Mouse (Mus musculus) retina, adult 2 months (tissue): ENCODE data around the gene Rlbp1.
A peak's percentile ranks its signal among the peaks of the same experiment; 100 is the strongest.

Experiments
- DNase-seq: peaks from one replicate; pipeline ENCODE4 v3.0.0-alpha.2; 2012; ENCODE audit warnings: low read depth, low spot score

The Rlbp1 gene

DNA sequence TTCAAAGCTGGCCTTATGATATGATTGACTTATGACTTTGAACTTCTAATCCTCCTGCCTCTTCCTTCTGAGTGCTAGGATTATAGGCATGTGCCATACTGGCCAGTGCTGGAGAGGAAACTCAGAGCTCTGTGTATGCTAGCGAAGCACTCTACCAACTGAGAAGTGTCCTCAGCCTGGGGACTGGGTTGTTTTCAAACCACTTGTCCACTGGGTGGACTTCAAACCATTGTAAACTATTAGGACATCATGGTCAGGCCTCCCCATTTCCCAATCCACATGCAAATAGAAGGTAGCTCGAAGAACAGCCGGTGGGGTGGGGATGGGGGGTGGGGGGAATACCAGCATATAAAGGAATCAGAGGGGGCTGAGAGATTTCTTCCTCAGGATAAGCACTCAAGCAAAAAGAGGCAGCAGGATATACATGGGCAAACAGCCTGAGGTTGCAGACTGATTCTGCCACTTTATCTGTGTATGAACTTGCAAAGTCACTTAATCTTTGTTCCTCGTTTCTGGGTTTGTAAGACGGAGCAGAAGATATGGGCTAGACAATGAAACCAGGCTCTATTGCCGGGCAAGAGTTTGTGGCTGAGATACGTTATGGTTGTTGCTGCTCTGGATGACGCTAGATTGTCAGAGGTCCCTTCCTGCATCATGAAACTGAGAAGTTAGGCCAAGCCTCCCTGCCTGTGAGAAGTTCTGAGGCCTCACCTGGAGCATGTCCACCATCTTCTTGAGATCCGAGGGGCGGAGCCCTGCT is 10.2 kb downstream of the Rlbp1 start:
- no peak for DNase-seq

DNA sequence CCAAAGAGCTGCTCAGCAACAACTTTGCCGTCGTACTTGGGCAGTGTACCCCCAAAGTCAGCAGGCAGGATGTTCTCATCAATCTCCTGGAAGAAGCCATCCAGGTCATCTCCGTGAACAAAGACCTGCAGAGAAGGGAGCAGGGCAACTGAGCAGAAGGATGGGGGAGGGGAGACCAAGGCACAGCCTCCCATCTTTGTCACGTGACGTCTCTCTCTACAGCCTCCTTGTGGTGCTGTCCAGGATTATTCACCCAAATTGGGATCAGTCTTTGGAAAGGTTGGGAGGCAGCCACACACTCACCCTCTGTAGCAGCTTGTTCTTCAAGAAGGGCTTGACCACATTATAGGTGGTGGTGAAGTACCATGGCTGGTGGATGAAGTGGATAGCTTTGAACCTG is 11.3 kb downstream of the Rlbp1 start:
- DNase-seq = no peak

DNA sequence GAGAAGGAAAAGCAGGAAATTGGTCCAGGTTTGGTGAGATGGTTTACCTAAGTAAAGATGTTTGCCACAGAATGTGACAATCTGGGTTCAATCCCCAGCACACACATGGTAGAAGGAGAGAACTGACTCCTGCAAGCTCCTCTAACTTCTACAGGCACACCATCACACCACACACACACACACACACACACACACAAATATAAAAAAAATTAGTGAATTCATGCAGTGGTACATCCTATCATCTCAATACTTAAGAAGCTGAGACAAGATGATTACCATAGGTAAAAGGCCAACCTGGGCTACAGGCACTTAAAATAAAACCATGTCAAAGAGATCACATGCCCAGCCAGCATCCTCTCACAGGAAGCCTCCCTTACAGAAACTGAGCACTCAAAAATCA is 12.8 kb downstream of the Rlbp1 start:
- no peak for DNase-seq

DNA sequence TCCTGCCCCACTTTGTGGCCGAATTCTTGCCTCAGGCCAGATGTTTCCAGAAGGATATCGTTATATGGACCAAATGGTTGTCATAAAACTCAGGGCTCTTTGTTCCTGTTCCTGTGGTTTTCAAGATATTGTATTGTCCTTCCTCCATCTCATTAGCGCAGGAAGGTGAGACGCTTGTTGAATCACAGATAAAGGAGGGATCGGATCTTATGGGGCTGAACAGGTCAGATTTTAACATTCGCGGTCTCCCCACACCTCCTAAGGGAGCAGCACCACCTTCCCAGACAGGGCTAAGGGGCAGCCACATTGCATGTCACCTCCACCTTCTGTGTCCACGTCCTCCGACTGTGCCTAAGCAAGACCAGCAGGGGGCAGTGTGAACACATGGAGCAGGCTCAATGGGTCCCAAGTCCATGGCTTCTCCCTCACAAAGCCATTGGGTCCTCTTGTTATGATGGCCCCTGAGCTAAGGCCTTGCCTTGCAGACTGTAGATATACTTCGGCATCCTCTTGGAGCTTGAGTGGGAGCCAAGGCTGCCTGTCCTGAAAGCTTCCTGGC is 15.4 kb downstream of the Rlbp1 start:
- DNase-seq = peak; percentile 52

DNA sequence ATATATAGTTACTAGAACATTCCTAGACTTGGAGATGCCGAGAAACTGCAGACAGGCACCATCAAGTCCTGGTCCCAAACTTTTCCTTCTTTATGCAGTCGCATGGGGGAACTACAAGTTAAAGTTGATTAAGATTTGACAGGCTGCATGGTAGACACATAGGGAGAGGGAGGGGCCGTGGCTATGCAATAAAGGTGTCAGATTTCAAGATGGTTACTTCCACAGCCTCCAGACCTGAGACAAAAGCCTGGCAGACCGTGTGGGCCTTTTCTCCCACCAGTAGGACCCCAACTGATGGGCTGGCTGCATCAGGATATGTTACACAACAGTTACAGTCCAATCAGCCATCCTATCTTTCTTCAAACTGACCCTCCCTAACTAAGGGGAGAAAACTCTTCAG is 17.4 kb downstream of the Rlbp1 start:
- no peak for DNase-seq

DNA sequence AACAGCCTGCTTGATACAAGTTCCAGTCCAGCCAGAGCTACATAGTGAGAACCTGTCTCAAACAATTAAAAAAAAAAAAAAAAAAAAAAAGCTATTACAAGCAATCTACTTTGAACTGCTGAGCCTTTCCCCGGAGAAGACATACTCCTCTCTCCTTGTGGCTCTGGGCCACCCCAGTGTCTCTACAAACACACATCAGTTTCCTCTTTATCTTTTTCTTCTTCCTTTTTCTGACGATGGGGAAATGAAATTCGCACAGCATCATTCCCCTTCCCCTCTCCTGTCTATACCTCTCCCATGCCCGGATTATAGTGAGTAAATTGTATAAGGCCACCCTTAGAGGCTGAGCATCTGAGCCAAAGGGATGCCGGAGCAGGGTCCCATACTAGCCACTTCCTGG is 18.2 kb downstream of the Rlbp1 start:
- DNase-seq = no peak

DNA sequence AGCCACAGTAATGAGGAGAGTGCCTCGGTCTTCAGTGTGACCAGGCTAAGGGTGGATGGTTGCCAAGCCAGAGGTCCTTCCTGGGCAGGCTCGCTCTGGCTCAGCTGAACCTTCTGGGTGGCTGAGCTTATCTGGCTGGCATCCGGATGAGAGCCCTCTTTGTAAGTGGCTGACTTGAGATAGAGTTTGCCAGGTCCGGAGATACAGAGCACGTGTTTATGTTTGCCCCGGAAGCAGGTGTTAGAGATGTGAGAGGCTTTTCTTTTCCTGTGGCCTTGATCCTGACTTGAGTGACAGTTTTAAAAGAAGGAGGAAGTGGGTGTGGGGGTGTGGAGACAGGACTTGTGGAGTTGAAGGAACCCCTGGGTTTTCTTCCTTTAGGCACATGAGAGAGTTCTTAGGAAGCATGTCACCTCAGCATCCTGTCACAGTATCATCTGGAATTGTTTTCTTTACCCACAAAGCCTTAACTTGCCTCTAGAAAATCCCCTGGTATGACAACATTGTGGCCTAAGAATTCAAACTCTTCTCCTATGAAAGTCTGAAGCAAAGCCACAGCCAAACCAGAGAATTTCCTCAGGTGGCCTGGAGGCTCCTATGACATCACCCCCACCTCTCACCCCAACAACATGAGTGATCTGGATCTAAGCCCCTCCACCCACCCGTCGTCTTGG is 23.3 kb downstream of the Rlbp1 start:
- DNase-seq = no peak

DNA sequence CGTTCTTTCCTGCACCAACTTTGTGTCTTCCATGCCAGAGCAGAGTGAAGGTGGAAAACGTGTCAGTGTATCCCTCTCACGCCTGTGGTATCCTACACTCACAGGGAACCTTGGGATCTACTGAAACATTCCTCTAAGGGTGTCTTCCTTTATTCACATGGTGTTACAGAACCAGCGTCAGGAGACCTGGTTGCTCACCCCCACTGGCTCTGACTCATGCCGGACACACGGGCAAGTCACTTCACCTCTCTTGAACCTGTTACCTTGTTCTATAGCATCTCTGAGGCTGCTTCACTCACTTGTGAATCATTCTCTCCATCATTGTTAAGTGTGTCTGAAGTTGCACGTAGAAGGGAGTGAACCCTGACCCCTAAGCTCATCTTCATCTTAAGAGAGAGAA is 24.0 kb downstream of the Rlbp1 start:
- no peak for DNase-seq

DNA sequence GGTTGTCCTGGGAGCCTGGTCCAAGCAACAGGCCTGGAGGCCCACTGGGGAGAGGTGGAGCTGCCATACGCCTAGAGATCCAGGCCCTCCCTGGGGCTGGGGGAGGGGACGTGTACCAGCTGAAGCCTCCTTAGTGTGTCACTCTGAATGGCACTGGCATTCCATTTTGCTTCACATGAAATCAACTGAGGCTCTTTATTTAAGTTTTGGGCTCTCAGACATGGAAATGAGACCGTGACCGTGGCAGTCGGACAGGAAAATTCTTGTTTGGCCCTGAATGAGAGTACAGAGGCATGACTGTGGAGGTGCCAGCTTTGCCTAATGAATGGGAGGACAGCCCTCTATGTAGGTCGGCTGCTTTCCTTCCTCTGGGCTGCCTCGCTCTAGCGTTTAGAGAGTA is 24.6 kb downstream of the Rlbp1 start:
- no peak for DNase-seq

DNA sequence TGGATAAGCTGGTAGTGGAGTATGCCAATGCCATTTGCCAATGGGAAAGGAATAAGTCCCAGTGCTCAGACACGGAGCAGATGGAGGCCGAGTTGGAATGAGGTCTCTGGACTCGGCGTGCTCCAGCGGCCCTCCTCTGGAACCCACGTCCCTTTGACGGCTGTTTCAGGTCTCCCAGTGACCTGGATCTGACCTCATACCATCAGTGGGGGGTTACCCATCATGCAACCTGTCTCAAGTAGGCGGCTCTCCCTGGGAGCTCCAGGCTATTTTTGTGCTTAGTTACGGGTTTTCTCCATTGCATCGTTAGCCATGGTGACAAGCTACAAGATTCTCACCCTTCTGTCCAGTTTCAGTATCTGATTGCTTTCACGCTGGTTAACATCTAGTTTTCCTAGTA is 26.8 kb downstream of the Rlbp1 start:
- no peak for DNase-seq

DNA sequence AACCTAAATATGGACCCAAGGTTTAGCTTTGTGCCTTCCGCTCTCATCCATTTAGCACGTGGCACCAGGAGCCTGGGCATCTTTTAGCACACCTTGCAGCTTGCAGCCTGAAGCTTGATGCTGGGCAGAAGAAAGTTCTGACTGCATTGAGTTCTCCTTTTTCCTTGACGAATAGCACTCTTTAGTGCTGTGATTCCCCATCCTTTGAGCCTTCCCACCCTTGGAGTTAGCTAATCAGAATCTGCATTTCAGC is 27.7 kb downstream of the Rlbp1 start:
- no peak for DNase-seq

DNA sequence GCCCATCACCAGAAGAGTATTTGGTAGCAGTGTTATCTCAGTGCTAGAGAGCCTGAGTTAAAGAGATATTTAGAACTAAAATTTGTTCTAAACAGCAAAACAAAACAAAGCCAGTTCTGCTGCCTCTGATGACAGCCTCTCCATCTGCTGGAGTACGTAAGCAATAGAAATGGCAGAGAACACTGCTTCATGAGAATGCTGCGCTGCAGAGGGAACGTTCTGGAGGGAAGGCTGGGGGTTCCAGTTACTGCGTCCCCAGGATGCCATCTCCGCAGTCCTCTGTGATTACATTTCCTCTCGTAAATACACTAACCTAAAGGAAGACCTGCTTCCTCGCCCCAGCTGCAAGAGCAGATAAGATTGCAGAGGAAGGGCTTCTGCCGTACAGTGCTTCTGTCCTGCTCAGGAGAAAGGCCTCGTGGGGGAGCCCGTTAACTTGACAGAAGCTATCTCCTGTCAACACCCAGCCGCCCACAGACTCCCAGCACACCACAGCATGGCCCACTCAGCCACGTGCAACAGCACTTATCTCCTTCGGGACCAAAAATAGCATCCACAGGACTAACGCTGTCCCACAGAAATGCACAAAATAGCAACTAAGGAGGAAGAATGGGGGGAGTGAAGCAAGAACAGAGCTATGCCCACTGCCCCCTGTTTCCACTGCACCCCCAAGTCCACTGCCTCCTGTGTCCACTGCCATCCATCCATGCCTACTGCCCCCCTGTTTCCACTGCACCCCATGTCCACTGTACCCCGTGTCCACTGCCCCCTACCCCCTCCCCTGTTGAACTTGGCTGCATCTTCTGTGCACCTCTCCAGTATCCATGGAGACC is 28.3 kb downstream of the Rlbp1 start:
- DNase-seq = no peak

DNA sequence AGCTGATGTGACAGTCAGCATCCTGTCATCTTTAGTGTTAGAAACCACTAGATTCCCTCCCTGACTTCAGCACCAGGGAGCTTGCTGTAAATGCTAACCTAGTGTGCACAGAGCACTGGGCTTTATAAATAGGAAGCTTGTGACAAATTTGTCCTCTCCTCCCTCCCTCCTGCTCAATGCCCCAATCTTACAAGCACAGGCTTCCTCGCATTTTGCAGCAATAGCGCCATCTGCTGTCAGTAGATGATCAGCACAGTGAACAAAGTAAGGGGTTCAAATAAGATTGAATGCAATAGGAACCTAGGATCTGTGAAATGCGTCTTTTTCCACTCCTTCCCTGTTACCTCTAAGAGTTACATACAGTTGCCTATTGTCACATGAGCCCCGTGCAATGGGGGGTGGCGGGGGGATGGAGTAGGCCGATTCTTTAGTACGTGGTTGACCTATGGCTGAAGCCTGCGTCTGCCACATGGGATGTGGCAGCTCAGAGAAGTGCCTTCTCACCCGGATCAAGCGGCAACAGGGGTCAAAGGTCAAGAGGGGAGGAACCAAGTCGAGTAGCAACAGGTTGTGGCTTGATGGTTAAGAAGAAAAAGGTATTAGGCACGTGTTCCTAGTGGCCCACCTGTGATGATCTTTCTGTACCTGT is 37.0 kb downstream of the Rlbp1 start:
- DNase-seq = peak; percentile 53

DNA sequence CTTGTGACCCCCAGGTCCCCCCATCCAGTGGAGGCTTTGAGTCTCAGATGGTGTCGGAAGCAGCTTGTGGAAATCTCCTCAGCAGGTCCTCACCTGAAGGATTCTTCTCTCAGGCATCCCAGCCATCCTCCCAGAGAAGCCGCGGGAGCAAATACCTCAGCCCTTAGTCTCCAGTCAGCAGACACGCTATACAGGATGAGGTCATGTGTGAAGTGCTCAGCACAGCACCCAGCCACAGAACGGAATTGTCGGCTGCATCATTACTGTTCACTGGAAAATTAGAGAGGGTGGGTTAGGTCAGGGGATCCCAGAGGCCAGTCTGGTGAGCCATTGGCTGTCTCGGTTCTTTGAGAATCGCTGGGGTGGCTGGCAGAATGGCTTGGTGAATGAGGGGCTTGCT is 38.0 kb downstream of the Rlbp1 start:
- DNase-seq = no peak

DNA sequence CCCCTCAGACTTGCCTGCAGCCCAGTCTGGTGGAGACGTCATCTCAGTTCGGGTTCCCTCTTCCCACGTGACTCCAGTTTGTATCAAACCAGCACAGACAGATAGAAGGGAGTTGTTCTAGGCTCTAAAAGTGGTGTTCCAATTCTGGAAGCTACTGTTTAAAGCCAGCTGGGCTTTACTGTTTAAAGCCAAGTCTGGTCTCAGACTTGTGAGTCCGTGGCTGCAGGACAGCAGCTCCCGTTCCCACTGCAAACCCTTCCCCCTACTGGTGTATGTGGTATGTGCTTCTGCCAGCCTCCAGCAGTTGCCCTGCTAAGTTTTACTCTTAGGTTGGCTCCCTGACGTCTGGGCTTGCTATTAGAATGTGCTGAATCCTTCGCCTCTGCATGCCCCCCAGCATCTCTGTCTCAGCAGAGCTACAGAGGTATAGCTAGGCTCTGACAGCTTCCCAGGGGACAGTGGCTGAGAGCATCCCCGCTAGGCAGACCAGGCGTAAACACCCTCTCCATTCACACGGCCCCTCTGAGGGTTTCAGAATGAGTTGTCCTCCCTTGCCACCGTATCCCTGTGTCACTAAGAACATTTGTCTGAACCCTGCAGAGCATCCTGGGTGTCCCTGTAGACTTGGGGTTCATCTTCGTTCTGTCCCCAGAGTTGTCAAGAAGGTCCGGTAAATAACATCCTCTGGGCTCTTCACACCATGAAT is 39.6 kb downstream of the Rlbp1 start:
- DNase-seq = no peak

DNA sequence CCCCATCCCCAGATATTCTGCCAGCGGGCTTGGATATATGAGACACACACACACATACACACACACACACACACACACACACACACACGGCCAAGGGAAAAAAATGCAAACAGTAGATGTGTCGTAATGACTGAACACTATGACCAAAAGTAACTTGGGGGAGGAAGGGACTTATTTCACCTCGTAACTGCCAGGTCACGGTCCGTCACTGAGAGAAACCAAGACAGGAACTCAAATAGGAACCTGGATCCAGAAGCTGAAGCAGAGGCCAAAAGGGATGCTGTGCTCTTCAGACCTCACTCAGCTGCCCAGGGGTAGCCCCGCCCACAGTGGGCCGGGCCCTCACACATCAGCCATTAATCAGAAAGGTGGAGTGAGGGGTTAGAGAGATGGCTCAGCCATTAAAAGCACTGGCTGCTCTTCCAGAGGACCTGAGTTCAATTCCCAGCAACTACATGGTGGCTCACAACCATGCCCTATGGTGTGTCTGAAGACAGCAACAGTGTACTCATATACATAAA is 40.2 kb downstream of the Rlbp1 start:
- no peak for DNase-seq

DNA sequence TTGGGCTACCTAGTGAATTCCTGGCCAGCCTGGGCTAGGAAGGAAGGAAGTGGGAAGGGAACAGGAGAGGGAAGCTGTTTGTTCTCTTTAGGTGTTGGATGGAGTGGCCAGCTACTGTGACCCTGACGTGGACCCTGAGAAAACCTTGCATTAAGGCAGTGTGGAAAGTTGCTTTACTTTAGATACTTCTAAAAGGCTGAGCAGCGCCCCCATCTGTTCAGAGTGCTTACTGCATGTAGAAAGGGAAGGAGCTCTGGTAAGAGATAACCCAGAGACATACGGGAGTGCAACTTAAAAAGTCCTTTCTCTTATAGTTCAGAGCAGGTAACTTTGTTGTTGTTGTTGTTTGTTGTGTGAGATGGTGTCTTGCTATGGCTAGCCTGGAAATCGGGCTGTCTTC is 40.9 kb downstream of the Rlbp1 start:
- no peak for DNase-seq

DNA sequence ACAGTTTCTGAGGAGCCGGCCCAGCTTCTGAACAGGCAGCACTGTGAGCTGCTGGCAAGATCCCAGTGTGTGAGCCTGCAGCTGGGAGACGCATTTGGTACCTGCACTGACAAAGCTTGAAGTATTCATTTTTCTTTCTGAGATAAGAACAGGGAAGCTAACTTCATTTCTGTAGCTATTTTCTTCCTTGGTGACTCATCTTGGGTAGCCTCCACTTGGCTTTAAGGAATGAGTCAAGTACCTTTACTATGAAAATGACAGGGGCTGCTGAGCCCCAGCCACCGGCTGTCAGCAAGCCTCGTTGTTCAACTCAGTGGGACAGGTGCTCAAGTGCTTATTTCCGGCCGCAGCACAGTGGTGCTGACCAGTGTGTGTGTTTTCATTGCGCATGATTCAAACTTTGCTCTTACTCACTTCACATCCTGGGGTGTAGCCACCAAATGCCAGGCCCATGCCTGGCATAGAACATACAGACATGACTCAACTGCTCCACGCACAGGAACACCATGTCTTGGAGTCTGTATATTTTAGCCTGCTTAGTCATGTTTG is 50.4 kb downstream of the Rlbp1 start:
- no peak for DNase-seq

DNA sequence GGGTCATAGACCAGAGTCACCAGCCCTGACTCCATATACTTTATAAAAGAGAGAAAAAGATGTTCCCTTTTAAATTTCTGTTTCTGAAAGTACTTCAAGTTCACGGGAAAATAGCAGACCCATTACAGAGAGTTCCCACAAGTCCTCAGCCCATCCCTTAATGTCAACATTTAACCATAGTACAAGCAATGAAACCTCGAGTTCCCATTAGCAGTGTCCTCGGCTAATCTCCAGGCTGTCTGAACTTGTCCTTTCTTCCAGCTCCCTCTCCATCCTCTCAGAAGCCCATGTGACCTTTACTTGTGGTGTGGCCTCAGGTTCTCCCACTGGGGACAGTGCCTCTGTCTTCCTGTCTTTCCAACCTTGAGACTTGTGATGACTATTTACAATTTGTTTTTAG is 53.4 kb downstream of the Rlbp1 start:
- no peak for DNase-seq

DNA sequence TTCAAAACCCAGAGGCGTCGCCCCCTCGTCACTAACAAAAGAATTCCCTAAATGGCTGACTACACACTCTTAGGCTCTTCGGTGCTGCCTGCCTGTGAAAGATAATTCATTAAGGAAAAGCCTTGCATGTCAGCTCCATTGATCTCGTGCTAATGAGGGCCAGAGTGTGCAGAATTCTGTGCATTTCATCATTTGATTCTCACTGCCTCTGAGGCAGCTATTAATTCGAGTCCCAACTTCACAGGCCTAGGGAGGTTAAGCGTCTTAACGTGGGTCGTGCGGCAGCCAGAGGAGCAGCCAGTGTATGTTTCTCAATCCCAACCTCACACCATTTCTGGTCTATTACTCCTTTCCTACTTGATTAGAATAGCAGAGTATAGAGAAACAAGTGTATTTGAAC is 55.7 kb downstream of the Rlbp1 start:
- no peak for DNase-seq

DNA sequence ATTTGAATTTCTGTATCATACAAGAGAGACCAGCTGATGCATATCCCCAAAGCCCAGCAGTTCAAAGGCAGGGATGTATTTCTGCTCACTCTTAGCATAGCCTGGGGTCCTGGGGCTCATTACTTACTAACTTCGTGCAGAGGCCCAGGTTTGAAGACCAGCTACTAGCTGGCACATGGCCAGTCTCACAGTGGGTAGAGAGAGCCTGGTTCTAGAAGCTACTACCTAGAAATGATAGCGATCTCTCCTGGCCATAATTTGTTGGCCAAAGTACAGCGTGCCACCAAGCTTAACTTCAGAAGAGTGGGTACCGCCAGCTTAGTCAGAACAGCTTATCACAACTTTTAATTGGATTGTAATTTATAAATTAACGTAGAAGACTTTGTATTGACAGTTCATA is 58.1 kb downstream of the Rlbp1 start:
- no peak for DNase-seq
